Mouse (Mus musculus): ENCODE data around the gene Lekr1. TPM values are rescaled to one million over a fixed set of nuclear protein-coding genes. Genes with fewer than 3 reads are reported as not detected.

Gene Lekr1
- polyA plus RNA-seq, 1 experiment = 0.39 TPM

DNA sequence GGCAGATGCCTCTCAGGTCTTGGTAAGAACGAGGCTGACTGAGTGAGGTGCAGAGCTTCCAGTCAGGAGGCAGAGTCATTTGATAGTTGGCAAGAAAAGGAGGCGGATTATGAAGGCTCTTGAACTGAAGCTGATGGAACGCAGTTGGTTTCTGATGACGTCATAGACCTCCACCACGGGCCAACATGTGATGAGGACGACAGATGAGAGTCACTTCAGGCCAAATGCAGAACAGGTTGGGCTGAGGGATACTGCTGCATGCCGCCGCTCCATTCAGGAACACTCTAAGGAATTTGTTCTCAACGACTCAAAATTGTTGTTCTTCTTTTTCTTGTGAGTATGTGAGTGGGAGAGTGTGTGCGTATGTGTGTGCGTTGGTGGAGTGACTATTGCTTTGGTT is 27.1 kb upstream of the Lekr1 start:
- no peaks in the 10 kb centered on the region for H3K79me2 ChIP-seq (ENCODE audit: control insufficient read depth, insufficient read depth)
- H3ac ChIP-seq (ENCODE audit: control insufficient read depth, insufficient read length, low read depth) = no peak overlapping the region
- no peak overlapping the region for H3K4me3 ChIP-seq (ENCODE audit: insufficient read depth, poor library complexity, severe bottlenecking)
- no peaks in the 10 kb centered on the region for H3K27me3 ChIP-seq (ENCODE audit: control insufficient read depth, insufficient read depth, insufficient read length)
- H3K36me3 ChIP-seq (ENCODE audit: control insufficient read depth, insufficient read depth) = no peaks in the 10 kb centered on the region
- no peaks in the 10 kb centered on the region for H3K79me3 ChIP-seq (ENCODE audit: low read depth)
- TF ChIP-seq MYOG (IDR thresholded peaks at IDR 0.05; ENCODE audit: control insufficient read depth, extremely low read depth, insufficient read length) = no peak
- no peak for TF ChIP-seq CEBPB (IDR thresholded peaks at IDR 0.05; ENCODE audit: low read depth)
- no peak for TF ChIP-seq CTCF (IDR thresholded peaks at IDR 0.05; ENCODE audit: control insufficient read depth, insufficient read depth, insufficient read length)
- no peak for TF ChIP-seq MAX (IDR thresholded peaks at IDR 0.05)
- no peak for TF ChIP-seq MYOD1 (IDR thresholded peaks at IDR 0.05; ENCODE audit: control insufficient read depth, insufficient read length, low read depth)
- TF ChIP-seq FOSL1 (IDR thresholded peaks at IDR 0.05; ENCODE audit: insufficient read depth, low read length, poor library complexity, severe bottlenecking) = no peak
- no peak for TF ChIP-seq USF1 (IDR thresholded peaks at IDR 0.05; ENCODE audit: low read depth)

DNA sequence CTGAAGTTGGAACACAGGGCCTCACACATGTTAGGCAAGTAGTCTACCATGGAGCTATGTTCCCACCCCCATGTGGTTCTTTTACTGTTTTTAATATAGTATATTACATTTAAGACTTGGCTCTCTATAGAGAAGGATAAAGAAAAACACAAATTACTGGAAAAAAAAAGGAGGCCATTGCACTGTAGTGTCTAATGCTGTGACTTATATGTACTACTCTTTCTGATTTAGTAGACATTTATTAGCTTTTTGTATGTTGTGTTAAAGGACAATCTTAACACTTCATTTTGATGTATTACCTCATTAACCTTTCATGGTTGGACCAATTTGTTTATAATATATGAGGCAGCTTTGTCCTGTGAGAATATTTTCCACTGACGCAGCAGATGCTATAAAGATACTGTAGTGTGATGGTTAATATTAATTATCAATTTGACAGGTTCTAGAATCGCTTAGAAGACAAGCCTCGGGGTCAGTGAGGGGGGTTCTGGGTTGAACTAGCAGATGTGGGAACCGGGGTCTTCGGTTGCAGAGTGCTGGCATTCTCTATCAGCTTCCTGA is 26.5 kb upstream of the Lekr1 start:
- Histone ChIP-seq H3K79me2 (ENCODE audit: control insufficient read depth, insufficient read depth) (no peaks in the 10 kb centered on the region), H3K79me3 (ENCODE audit: low read depth) (no peaks in the 10 kb centered on the region), H3K27me3 (ENCODE audit: control insufficient read depth, insufficient read depth, insufficient read length) (no peaks in the 10 kb centered on the region), H3K4me3 (ENCODE audit: insufficient read depth, poor library complexity, severe bottlenecking) (no peak overlapping the region), H3K36me3 (ENCODE audit: control insufficient read depth, insufficient read depth) (no peaks in the 10 kb centered on the region), H3ac (ENCODE audit: control insufficient read depth, insufficient read length, low read depth) (no peak overlapping the region)
- TF ChIP-seq MYOG (IDR thresholded peaks at IDR 0.05; ENCODE audit: control insufficient read depth, extremely low read depth, insufficient read length) = no peak
- TF ChIP-seq CTCF (IDR thresholded peaks at IDR 0.05; ENCODE audit: control insufficient read depth, insufficient read depth, insufficient read length) = no peak
- no peak for TF ChIP-seq CEBPB (IDR thresholded peaks at IDR 0.05; ENCODE audit: low read depth)
- TF ChIP-seq USF1 (IDR thresholded peaks at IDR 0.05; ENCODE audit: low read depth) = no peak
- TF ChIP-seq MAX (IDR thresholded peaks at IDR 0.05) = no peak
- no peak for TF ChIP-seq FOSL1 (IDR thresholded peaks at IDR 0.05; ENCODE audit: insufficient read depth, low read length, poor library complexity, severe bottlenecking)
- TF ChIP-seq MYOD1 (IDR thresholded peaks at IDR 0.05; ENCODE audit: control insufficient read depth, insufficient read length, low read depth) = no peak

DNA sequence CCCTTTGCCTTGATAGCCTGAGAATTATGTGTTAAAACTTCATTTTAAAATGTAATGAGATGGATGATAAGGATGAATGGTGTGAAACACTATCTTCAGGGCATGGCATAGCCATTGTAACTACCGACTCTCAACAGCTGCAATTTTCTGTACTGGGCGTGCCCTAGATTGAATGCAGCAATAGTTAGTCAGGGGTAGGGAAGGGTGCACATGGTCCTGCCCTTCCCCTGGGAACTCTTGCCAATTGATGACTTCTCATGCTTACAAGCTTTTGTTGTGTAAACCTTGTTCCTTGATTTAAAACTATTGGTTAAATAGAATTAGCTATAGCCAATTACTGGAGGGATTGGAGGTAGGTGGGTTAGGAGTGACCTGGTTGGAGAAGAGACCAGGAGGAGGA is 23.1 kb upstream of the Lekr1 start:
- Histone ChIP-seq H3K27me3 (ENCODE audit: control insufficient read depth, insufficient read depth, insufficient read length) (no peaks in the 10 kb centered on the region), H3K79me2 (ENCODE audit: control insufficient read depth, insufficient read depth) (no peaks in the 10 kb centered on the region), H3K36me3 (ENCODE audit: control insufficient read depth, insufficient read depth) (no peaks in the 10 kb centered on the region), H3K79me3 (ENCODE audit: low read depth) (no peaks in the 10 kb centered on the region), H3K4me3 (ENCODE audit: insufficient read depth, poor library complexity, severe bottlenecking) (no peak overlapping the region), H3ac (ENCODE audit: control insufficient read depth, insufficient read length, low read depth) (no peak overlapping the region)
- TF ChIP-seq CTCF (IDR thresholded peaks at IDR 0.05; ENCODE audit: control insufficient read depth, insufficient read depth, insufficient read length) (no peak), MYOG (IDR thresholded peaks at IDR 0.05; ENCODE audit: control insufficient read depth, extremely low read depth, insufficient read length) (no peak), MYOD1 (IDR thresholded peaks at IDR 0.05; ENCODE audit: control insufficient read depth, insufficient read length, low read depth) (peak; percentile 81), USF1 (IDR thresholded peaks at IDR 0.05; ENCODE audit: low read depth) (no peak), FOSL1 (IDR thresholded peaks at IDR 0.05; ENCODE audit: insufficient read depth, low read length, poor library complexity, severe bottlenecking) (no peak), MAX (IDR thresholded peaks at IDR 0.05) (peak; percentile 50), CEBPB (IDR thresholded peaks at IDR 0.05; ENCODE audit: low read depth) (no peak)

GRCm38 (mm10) chr3:65643654-65644053 is 22.4 kb upstream of the Lekr1 start:
- Histone ChIP-seq H3K79me2 (ENCODE audit: control insufficient read depth, insufficient read depth) (no peaks in the 10 kb centered on the region), H3ac (ENCODE audit: control insufficient read depth, insufficient read length, low read depth) (no peak overlapping the region), H3K79me3 (ENCODE audit: low read depth) (no peaks in the 10 kb centered on the region), H3K4me3 (ENCODE audit: insufficient read depth, poor library complexity, severe bottlenecking) (no peak overlapping the region), H3K36me3 (ENCODE audit: control insufficient read depth, insufficient read depth) (no peaks in the 10 kb centered on the region), H3K27me3 (ENCODE audit: control insufficient read depth, insufficient read depth, insufficient read length) (no peaks in the 10 kb centered on the region)
- TF ChIP-seq MAX (IDR thresholded peaks at IDR 0.05) (no peak), MYOG (IDR thresholded peaks at IDR 0.05; ENCODE audit: control insufficient read depth, extremely low read depth, insufficient read length) (no peak), CEBPB (IDR thresholded peaks at IDR 0.05; ENCODE audit: low read depth) (no peak), FOSL1 (IDR thresholded peaks at IDR 0.05; ENCODE audit: insufficient read depth, low read length, poor library complexity, severe bottlenecking) (no peak), USF1 (IDR thresholded peaks at IDR 0.05; ENCODE audit: low read depth) (no peak), MYOD1 (IDR thresholded peaks at IDR 0.05; ENCODE audit: control insufficient read depth, insufficient read length, low read depth) (no peak), CTCF (IDR thresholded peaks at IDR 0.05; ENCODE audit: control insufficient read depth, insufficient read depth, insufficient read length) (no peak)

DNA sequence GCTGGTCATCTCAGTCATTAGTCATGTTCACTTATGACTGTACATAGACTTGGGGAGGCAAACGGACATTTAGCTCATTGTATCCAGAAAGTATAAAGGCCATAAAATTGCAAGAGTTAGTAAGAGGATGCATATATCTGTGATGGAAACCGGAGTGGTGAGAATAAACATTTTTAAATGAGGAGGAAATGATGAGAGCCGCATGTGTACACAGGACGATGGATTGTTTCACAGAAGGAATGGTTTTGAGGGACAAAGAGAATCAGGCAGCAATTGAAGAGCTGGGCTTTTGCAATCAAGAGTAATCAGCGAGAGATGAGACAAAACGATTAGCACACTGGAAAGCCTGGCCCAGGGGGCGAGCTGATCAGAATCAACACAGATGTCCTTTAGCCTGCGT is 18.4 kb upstream of the Lekr1 start:
- H3K36me3 ChIP-seq (ENCODE audit: control insufficient read depth, insufficient read depth) = no peaks in the 10 kb centered on the region
- no peaks in the 10 kb centered on the region for H3K79me3 ChIP-seq (ENCODE audit: low read depth)
- H3ac ChIP-seq (ENCODE audit: control insufficient read depth, insufficient read length, low read depth) = no peak overlapping the region
- no peak overlapping the region for H3K4me3 ChIP-seq (ENCODE audit: insufficient read depth, poor library complexity, severe bottlenecking)
- TF ChIP-seq USF1 (IDR thresholded peaks at IDR 0.05; ENCODE audit: low read depth) (no peak), MYOG (IDR thresholded peaks at IDR 0.05; ENCODE audit: control insufficient read depth, extremely low read depth, insufficient read length) (no peak), CTCF (IDR thresholded peaks at IDR 0.05; ENCODE audit: control insufficient read depth, insufficient read depth, insufficient read length) (no peak), MYOD1 (IDR thresholded peaks at IDR 0.05; ENCODE audit: control insufficient read depth, insufficient read length, low read depth) (no peak), MAX (IDR thresholded peaks at IDR 0.05) (no peak), CEBPB (IDR thresholded peaks at IDR 0.05; ENCODE audit: low read depth) (no peak), FOSL1 (IDR thresholded peaks at IDR 0.05; ENCODE audit: insufficient read depth, low read length, poor library complexity, severe bottlenecking) (no peak)
- no peaks in the 10 kb centered on the region for H3K79me2 ChIP-seq (ENCODE audit: control insufficient read depth, insufficient read depth)
- H3K27me3 ChIP-seq (ENCODE audit: control insufficient read depth, insufficient read depth, insufficient read length) = no peaks in the 10 kb centered on the region

All from C2C12 (cell line).